Mouse (Mus musculus): ENCODE data around the gene Cnppd1.
A peak's percentile ranks its signal among the peaks of the same experiment; 100 is the strongest.

Gene Cnppd1

DNA sequence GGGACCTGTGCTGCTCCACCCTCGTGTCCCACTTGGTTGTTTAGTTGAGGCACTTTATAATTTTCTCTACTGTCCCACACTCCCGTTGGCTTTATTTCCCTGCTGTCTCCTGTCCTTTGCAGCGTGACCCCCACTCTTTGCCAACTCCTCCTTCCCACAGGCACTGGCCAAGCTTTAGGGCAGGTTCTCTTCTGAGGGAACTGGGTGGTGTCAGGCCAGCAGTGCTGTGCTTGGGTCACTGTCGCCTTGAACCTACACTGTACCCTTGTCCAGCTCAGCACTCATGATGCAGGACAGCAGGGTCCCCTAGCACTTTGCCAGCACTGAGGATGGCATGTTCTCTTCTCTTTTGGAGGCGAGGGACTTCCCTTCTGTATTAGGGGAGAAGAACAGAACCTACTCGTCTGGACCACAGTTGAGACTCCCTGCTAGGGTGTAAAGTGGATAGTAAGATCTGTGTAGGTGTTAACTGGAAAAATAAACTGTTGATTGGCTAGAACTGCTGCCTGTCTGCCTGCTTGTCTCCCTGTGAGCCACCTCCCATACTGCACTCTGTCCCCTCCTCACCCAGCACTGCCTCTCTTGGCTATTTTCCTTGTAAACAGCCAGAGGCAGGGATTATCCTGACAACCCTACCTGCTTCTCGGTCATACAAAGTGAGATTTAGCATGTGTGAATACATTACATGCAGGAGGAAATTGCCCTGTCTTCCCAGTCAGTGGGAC lies 5.1 kb upstream of the Cnppd1 start:
- no peak for DNase-seq (ENCODE audit: low read depth, low spot score)

DNA sequence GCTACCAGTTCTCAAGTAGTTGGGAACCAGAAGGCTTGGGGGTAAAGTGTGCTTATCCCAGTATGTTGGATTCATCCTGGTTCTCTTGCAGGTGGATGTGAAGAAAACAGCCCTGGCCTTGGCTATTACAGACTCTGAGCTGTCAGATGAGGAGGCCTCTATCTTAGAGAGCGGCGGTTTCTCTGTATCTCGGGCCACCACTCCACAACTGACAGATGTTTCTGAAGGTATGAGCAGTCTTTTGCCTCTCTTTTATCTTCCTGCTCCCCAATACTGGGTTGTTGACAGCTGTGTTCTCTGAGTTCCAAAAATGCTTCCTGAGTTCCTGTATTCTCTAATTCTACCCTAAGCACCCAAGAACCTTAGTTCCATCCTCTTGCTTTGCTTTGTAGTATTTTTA lies 3.1 kb upstream of the Cnppd1 start:
- DNase-seq (ENCODE audit: low read depth, low spot score) = no peak

DNA sequence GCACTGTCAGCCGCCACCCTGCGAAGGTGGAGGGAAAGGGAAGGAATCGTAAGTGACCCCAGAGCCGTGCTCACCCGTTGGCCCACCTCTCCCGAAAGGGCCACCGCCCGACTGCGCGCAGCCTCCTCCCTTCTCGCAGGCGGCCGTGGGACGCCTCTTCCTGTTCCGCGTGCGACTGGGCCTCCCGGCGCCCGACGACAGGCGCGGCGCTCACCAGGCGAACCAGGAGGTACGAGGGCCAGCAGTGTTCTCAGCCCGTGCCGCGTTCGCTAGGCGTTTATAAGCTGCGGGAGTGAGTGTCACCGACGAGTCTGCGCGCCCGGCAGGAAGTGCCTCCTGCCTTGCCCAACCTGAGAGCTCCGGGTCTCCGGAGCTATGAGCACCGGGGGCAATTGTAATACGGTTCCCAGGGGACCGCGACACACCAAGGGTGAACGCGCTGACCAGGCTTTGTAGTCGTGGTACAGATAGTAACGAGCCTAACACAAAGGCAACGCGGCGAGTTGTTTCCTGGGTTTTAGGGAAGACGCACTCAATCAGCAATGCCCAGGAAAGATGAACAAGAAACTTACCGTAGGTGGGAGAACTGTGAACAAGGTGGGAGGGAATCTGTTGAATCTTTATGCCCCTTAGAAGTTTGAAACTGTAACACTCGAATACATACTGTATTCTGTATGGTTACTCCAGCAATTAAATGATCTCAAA lies 873 bp downstream of the Cnppd1 start:
- peak; percentile 61 for DNase-seq (ENCODE audit: low read depth, low spot score)

DNA sequence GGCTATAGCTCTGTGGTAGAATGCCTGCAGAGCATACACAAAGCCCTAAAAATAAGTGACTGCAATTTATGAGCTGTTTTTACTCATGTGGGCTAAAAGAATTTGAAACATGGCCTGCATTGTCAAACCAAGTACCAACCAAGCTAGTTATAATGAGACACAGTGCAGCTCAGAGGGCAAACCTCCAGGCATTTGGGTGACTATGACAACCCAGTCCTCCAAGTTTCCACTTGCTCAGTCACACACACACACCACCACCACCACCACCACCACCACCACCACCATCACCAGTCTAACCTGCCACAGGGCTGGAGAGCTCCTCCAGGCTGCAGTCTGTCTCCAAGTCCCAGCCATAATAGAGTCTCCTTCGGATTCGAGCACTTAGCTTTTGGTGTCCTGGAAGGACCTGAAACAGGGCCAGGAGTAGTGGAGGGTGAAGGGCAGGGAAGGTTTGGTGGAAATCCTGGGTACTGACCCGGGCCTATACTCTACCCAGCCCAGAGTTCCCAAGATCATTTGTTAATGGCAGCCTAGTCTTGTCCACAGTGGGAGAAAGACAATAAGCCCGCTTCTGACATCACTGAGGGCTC lies 1.8 kb downstream of the Cnppd1 start:
- no peak for DNase-seq (ENCODE audit: low read depth, low spot score)

DNA sequence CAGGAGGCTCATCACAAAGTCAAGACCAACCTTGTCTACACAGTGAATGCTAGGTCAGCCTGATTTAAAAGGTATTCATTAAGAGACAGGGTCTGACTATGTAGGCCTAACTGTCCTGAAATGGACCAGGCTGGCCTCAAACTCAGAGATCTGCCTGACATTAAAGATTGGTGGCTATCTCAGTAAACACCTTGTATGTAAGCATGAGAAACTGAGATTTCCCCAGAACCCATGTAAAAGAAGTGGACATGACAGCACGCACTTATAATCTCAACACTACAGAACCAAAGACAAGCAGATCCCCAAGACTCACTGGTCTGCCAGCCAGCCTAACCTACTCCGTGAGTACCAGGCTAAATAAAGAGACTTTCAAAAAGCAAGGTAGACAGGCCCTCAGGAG lies 4.1 kb downstream of the Cnppd1 start:
- DNase-seq (ENCODE audit: low read depth, low spot score) = no peak

DNA sequence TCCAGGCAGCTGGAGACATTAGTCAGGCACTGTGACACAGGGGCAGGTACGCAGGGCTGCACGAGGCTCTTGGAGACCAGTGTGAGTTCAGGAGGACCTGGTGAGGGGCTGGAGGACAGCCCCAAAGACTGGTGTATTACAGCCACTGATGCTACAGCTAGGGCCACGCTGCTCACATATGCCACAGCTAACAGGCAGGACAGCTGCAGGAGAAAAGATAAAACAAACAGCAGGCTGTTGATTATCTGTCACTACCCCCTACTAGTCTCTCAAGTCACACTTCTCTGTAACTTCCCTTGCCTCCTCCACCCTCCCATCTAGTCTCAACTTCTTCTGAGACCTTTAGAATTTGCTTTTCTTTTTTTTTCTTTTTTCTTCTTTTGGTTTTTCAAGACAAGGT lies 5.8 kb downstream of the Cnppd1 start:
- no peak for DNase-seq (ENCODE audit: low read depth, low spot score)

DNA sequence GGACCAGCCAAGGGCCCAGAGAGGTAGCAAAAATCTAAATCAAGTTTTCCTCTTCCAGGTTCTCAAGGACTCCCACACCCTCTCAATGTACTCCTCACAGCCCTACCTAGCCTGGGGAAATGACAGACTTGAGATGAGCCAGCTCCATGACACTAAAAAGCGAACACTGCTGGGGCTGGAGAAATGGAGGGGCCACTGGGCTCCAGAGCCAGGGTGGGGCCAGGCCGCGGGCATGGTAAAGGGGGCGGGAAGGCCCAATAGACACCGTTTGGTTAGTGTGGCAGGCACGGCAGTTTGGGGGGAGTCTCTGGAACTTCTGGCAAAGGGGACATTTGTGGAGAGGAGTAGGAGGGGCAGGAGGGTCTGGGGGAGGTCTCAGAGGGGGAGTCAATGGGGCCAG lies 6.2 kb downstream of the Cnppd1 start:
- no peak for DNase-seq (ENCODE audit: low read depth, low spot score)

DNA sequence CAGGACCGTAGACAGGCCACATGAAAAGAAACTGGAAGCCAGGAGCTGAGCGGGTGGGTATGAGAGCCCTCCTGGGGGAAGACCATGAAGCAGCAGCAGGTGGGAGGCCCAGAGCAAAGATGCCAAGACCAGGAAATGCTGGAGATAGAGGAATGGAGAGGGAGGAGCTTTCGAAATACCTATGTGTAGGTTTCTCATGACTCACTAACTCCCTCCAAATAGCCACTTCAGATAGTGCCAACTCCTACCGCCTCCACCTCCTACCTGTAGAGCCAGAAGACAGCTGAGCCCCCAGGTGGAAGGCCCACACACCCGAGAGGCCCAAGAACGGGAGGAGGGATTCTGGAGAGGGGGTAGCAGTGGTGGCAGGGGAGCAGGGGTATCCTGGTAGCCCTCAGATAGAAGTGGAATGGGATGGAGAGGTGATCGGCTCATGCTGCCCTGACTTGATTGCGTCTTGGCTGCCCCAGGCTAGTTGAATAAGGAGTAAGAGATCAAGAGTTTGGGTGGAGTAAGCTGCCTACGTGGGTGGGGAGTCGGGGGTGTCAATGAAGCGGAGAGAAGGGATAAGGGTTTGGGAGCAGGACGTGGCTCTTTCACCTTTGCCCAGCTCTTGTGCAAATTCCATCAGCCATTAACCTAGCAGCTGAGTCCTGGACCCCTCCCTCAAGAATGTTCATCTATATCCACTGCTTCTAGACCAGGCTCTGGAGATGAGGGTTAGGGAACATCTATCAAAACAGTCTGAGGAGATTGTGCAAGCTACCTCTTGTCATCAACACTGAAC lies 8.9 kb downstream of the Cnppd1 start, which contains the start of gene Slc23a3:
Gene Slc23a3 (minus strand): TSS at position 470 of the 787 bp plus-strand sequence.
- no peak for DNase-seq (ENCODE audit: low read depth, low spot score)

DNA sequence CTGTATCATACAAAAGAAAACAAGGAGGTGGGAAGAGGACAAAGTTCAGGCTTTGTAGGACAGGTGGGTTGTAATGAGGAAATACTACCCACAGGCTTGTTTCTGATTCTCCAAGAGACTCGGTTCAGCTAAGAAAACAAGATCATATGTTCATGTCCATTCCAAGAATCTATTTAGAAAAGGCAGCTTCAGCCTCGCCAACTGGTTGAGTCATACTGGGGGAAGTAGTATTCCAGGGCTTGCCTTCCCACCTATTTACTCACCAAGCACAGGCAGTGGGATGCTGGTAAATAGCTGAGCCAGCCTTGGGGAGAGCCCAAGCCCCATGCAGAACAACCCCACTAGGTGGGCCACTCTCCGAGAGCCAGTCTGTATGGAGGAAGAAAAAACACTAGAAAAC lies 13.9 kb downstream of the Cnppd1 start:
- DNase-seq (ENCODE audit: low read depth, low spot score) = no peak

DNA sequence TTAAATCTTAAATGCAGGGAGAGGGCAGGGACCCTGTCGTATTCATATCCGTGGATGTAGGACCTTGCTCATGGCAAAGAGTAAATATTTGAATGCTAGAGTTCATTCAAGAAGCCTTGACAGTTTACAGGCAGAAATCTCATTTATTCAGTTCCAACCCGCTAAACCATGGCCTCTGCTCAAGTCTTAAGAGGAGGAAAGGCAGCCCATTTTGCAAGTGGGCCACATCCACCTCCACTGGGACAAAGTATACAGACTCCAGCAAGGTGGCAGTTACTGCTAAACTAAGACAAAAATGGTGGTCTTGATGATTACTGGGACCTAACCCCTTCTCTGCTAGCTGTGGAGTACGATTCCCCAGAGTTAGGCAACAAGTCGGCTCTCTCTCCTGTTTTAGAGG lies 17.1 kb downstream of the Cnppd1 start:
- no peak for DNase-seq (ENCODE audit: low read depth, low spot score)

DNA sequence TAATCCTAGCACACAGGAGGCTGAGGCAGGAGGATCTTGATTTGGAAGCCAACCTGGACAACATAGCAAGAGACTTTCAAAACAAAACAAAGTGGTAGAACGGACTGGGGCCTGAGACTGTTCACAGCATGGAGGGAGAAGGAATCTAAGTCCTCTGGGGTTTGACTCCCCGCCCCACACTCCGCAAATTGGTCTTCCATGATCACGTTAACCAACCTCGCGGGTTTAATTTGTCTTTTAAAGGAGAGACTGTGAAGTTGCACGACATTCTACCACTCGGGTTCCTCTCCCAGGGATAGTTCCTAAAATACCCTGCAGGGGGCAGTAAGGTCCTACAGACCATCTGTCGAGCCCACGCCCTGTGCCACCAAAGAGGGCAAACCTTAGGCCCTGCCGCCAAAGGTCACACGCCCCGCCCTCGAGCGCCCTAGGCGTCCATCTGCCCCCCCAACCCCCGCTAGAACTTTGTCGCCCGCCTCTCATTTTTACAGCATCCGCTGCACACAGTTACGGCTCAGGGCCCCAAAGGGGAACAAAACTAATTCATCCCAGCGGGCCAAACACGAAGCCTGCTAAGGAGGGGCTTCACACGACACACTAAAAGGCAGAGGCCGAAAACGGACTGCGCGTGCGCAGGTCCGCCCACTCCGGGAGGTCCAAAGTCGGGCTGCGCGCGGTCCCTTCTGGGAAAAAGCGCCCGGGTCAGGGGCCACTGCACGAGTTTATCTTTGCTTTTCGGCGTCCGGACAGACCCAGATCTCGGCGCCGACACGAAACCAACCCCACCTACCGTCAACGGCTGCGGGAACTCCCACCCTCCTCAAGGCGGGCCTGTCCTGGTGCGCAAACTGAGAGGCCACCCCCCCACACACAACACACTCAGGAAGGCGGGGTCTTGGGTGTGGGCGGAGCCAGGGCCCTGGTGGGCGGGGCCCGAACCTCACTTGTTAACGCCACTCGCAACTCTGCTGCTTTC lies 17.9 kb downstream of the Cnppd1 start, which contains the start of gene Nhej1:
Gene Nhej1 (minus strand): TSS at position 855 of the 976 bp plus-strand sequence.
- DNase-seq (ENCODE audit: low read depth, low spot score) = peak; percentile 99

DNA sequence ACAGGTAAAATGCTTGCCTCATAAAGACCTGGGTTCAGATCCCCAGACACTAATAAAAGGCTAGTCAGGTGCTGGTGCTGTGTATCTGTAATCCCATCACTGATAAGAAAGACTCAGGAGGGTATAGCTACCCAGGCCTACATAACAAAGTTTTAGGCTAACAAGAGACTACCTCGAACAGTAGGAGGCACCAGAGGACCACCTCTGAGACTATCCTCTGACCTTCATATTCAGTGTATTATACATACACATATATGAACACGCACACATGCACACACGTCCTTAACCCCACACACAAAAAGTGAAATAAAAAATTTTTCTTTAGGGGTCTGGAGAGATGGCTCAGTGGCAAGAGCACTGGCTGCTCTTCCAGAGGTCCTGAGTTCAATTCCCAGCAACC lies 20.3 kb downstream of the Cnppd1 start:
- DNase-seq (ENCODE audit: low read depth, low spot score) = no peak
